Mouse (Mus musculus) bone marrow, adult 2 months (tissue): ENCODE results near the gene Cd274. TPM values are rescaled to one million over a fixed set of nuclear protein-coding genes. Genes with fewer than 3 reads are reported as not detected.

Experiments used
- H3K27ac ChIP-seq: fragments of 200-500 bp; 2 replicates; pipeline ENCODE4 v1.5.1; 2012; ENCODE audit warnings: low read depth, mild to moderate bottlenecking, control low read depth, inconsistent platforms, low read length; ENCODE audit not compliant: control insufficient read depth, poor library complexity, insufficient read depth
- H3K4me1 ChIP-seq: fragments of 200-500 bp; 2 replicates; pipeline ENCODE4 v1.6.1; 2011; ENCODE audit warnings: low read length; ENCODE audit not compliant: control insufficient read depth, insufficient read depth
- H3K4me3 ChIP-seq: fragments of 200-500 bp; replicated peaks from 2 replicates; pipeline ENCODE3; 2011; ENCODE audit warnings: mild to moderate bottlenecking, low read depth, low read length, control low read depth; ENCODE audit not compliant: control insufficient read depth
- CTCF ChIP-seq: fragments of 200-500 bp; IDR thresholded peaks from 2 replicates; pipeline ENCODE4 v1.5.1; 2011; ENCODE audit warnings: low read length, control low read depth; ENCODE audit not compliant: control insufficient read depth, insufficient read depth
- POLR2A ChIP-seq: fragments of 200-500 bp; IDR thresholded peaks from 2 replicates; pipeline ENCODE4 v1.6.1; 2011; ENCODE audit warnings: low read depth, mild to moderate bottlenecking, control low read depth, low read length, borderline replicate concordance; ENCODE audit not compliant: control insufficient read depth
- WGBS: fragments of 180-500 bp; shearing (Covaris S2); methylation state at CpG from one replicate; pipeline ENCODE4 v1.1.7; 2018; 5-methylcytosine and 5-hydroxymethylcytosine counted together
- polyA plus RNA-seq: library from polyadenylated mRNA; stranded (reverse); fragments of >200 nt; gene quantifications from 2 replicates; pipeline ENCODE4 v1.2.4, GENCODE M21; 2011; ENCODE audit warnings: low replicate concordance; ENCODE audit not compliant: missing spikeins, insufficient read depth, insufficient read length

The Cd274 gene
- polyA plus RNA-seq, 1 experiment: 2.9 TPM

GRCm38 (mm10) chr19:29374947-29375346, 7.7 kb downstream of the Cd274 start:
- Histone ChIP-seq H3K27ac (no peak overlapping the region), H3K4me3 (no peak overlapping the region), H3K4me1 (peaks cover 1% of the 10 kb centered on the region; the same call in 1 of the 2 replicates)
- no peak for TF ChIP-seq POLR2A
- TF ChIP-seq CTCF: no peak
- 74% methylated on average over 9 of the region's 9 CpGs for WGBS

GRCm38 (mm10) chr19:29376382-29376781, 9.1 kb downstream of the Cd274 start:
- Histone ChIP-seq H3K4me3 (no peak overlapping the region), H3K27ac (no peak overlapping the region), H3K4me1 (peaks cover 1% of the 10 kb centered on the region; the same call in 1 of the 2 replicates)
- 68% methylated on average over 3 of the region's 3 CpGs for WGBS
- TF ChIP-seq CTCF: no peak
- TF ChIP-seq POLR2A: no peak

GRCm38 (mm10) chr19:29379839-29380603, 12.8 kb downstream of the Cd274 start:
- WGBS: 83% methylated on average over 14 of the region's 14 CpGs
- H3K4me3 ChIP-seq: no peak overlapping the region
- no peak for TF ChIP-seq CTCF
- no peak for TF ChIP-seq POLR2A
- peaks cover 1% of the 10 kb centered on the region; the same call in 1 of the 2 replicates for H3K4me1 ChIP-seq
- H3K27ac ChIP-seq: no peak overlapping the region

- 52% methylated on average over 5 of the region's 5 CpGs for WGBS
- H3K4me3 ChIP-seq: no peak overlapping the region
- H3K27ac ChIP-seq: no peak overlapping the region
- H3K4me1 ChIP-seq: peaks cover 1% of the 10 kb centered on the region; the same call in 1 of the 2 replicates
- no peak for TF ChIP-seq POLR2A
- no peak for TF ChIP-seq CTCF
Measured at GRCm38 (mm10) chr19:29383368-29383767, 16.1 kb downstream of the Cd274 start.

GRCm38 (mm10) chr19:29384412-29384811, 17.2 kb downstream of the Cd274 start:
- H3K27ac ChIP-seq: no peak overlapping the region
- WGBS: 60% methylated on average over 9 of the region's 9 CpGs
- H3K4me1 ChIP-seq: no peaks in the 10 kb centered on the region; the same call in 1 of the 2 replicates
- no peak overlapping the region for H3K4me3 ChIP-seq
- TF ChIP-seq CTCF (no peak), POLR2A (no peak)

- H3K4me1 ChIP-seq: no peaks in the 10 kb centered on the region; the same call in 1 of the 2 replicates
- H3K27ac ChIP-seq: no peak overlapping the region
- no peak for TF ChIP-seq CTCF
- no peak for TF ChIP-seq POLR2A
- 30% methylated on average over 6 of the region's 6 CpGs for WGBS
- H3K4me3 ChIP-seq: no peak overlapping the region
Measured at GRCm38 (mm10) chr19:29384994-29385393, 17.7 kb downstream of the Cd274 start.

GRCm38 (mm10) chr19:29385822-29386221, 18.6 kb downstream of the Cd274 start:
- 84% methylated on average over 4 of the region's 4 CpGs for WGBS
- TF ChIP-seq POLR2A: no peak
- TF ChIP-seq CTCF: no peak

GRCm38 (mm10) chr19:29388818-29389217, 21.6 kb downstream of the Cd274 start:
- Histone ChIP-seq H3K27ac (no peak overlapping the region), H3K4me3 (no peak overlapping the region), H3K4me1 (no peaks in the 10 kb centered on the region; the same call in 1 of the 2 replicates)
- WGBS: 74% methylated on average over 1 of the region's 1 CpGs
- TF ChIP-seq POLR2A: no peak
- no peak for TF ChIP-seq CTCF

More at GRCm38 (mm10) chr19:29385822-29386221, 18.6 kb downstream of the Cd274 start:
- no peaks in the 10 kb centered on the region; the same call in 1 of the 2 replicates for H3K4me1 ChIP-seq
- H3K4me3 ChIP-seq: no peak overlapping the region
- H3K27ac ChIP-seq: no peak overlapping the region

GRCm38 (mm10) chr19:29390483-29390882, 23.2 kb downstream of the Cd274 start:
- H3K4me3 ChIP-seq: no peak overlapping the region
- no peak overlapping the region for H3K27ac ChIP-seq
- WGBS: 72% methylated on average over 5 of the region's 5 CpGs
- TF ChIP-seq POLR2A: no peak
- TF ChIP-seq CTCF: no peak
- no peaks in the 10 kb centered on the region for H3K4me1 ChIP-seq
